Mouse (Mus musculus): ENCODE data around the gene Gab2. TPM values are rescaled to one million over a fixed set of nuclear protein-coding genes. Genes with fewer than 3 reads are reported as not detected.

The Gab2 gene
- total and polyA plus RNA-seq, 3 experiments, result 0.12 to 0.50 (median 0.30) TPM

DNA sequence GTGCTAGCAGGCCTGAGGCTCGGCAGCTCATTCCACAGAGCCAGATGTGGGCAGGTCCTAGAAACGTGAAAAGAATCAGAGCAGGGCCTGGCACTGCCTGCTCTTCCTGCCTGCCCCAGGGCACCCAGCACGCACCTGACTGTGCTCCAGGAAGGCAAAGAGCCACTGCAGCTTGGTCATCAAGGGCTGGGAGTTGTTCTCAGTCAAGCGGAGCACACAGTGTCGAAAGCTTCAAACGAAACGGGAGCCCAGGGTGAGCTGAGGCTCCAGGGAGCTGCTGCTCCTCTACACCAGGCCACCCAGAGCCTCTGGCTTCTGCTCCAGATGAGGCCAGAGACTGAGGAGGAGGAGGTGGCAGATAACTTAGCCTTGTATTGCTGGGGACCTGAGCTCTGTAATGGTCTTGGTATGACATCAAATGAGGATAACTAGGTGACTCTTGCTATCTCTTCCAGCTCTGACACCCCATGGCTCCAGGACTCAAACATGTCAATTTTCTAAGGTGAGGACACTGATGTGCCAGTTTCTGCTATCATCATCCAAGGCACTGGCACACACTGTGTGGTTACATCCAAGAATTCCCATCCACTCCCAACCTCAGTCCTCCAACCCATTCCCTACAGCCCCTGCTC lies 232.1 kb downstream of the Gab2 start:
- no peak overlapping the region for H3K4me3 ChIP-seq (replicated peaks in 1 of 3; ENCODE audit: low read depth in 2 of 3, low read length in 2 of 3, poor library complexity in 1 of 3)
- no peaks in the 10 kb centered on the region for H3K27me3 ChIP-seq (replicated peaks)
- H3K4me1 ChIP-seq (ENCODE audit: control insufficient read depth in 1 of 2, insufficient read depth in 2 of 2), result no peaks in the 10 kb centered on the region
- no peak for TF ChIP-seq TBP (conservative IDR thresholded peaks at IDR 0.05; ENCODE audit: low read depth, low read length)
- TF ChIP-seq KAT2A (IDR thresholded peaks at IDR 0.05; ENCODE audit: insufficient replicate concordance, low read length), result no peak
- TF ChIP-seq JUND (conservative IDR thresholded peaks at IDR 0.05; ENCODE audit: low read depth, low read length), result no peak
- no peak for TF ChIP-seq RAD21 (IDR thresholded peaks at IDR 0.05; ENCODE audit: low read depth, low read length)
- no peak for TF ChIP-seq BHLHE40 (IDR thresholded peaks at IDR 0.05; ENCODE audit: low read depth, low read length)
- TF ChIP-seq MAX (IDR thresholded peaks at IDR 0.05; ENCODE audit: low read length), result no peak
- no peak for TF ChIP-seq EP300 (IDR thresholded peaks at IDR 0.05; ENCODE audit: low read length)
- no peak for TF ChIP-seq PAX5 (IDR thresholded peaks at IDR 0.05; ENCODE audit: low read length)
- no peak for TF ChIP-seq USF2 (conservative IDR thresholded peaks at IDR 0.05; ENCODE audit: low read depth, low read length)
- TF ChIP-seq MYC (IDR thresholded peaks at IDR 0.05; ENCODE audit: low read depth, low read length), result no peak
- TF ChIP-seq POLR2AphosphoS2 (IDR thresholded peaks at IDR 0.05; ENCODE audit: low read depth, low read length), result no peak
- TF ChIP-seq MEF2A (IDR thresholded peaks at IDR 0.05; ENCODE audit: borderline replicate concordance, low read depth, low read length), result no peak
- in situ Hi-C loops (cut with MboI; ENCODE audit: low pct_ligation_motif_present, low pct_unique_long_range_greater_than_20kb, low sequenced_read_pairs) (no loop called here), dilution Hi-C loops (cut with MboI; ENCODE audit: extremely low pct_ligation_motif_present, extremely low pct_unique_long_range_greater_than_20kb, low sequenced_read_pairs) (no loop called here)
- H3K27ac ChIP-seq (ENCODE audit: insufficient read depth, low read depth), result no peak overlapping the region
- H3K9ac ChIP-seq (ENCODE audit: insufficient read depth, low read depth), result no peak overlapping the region
- H3K4me2 ChIP-seq (ENCODE audit: insufficient read depth, low read depth, poor library complexity, severe bottlenecking), result no peak overlapping the region
- H3K79me2 ChIP-seq (replicated peaks; ENCODE audit: control insufficient read depth, extremely low read depth, insufficient read depth, poor library complexity, severe bottlenecking), result no peaks in the 10 kb centered on the region
- no peak for DNase-seq (ENCODE audit: extremely low read depth)
- H3K36me3 ChIP-seq (replicated peaks in 1 of 2; ENCODE audit: control insufficient read depth in 1 of 2, insufficient read depth in 1 of 2, low read length in 1 of 2), result peaks cover 0 to 25% of the 10 kb centered on the region in 2 experiments
- H3K9me3 ChIP-seq (replicated peaks; ENCODE audit: low read length), result no peaks in the 10 kb centered on the region

DNA sequence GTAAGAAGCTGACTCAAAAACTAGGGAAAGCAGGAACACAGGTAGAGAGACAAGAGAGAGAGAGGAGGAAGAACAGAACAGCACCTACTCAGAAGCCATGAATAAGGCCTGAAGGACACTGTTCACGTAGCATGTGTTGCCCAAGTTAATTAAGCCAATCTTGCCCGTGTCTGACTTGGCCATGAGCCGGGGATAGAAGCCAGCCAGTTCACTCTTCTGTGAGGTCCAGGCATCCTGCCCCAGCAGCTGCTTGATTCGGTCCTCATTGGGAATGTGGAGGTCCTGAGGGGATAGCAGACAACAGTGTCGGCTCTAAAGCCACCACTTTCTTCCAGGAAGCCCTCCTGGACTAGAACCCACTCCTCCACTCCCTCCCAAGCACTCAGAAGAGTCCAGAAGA lies 233.3 kb downstream of the Gab2 start:
- peaks cover 0 to 26% of the 10 kb centered on the region in 2 experiments for H3K36me3 ChIP-seq (replicated peaks in 1 of 2; ENCODE audit: control insufficient read depth in 1 of 2, insufficient read depth in 1 of 2, low read length in 1 of 2)
- H3K4me2 ChIP-seq (ENCODE audit: insufficient read depth, low read depth, poor library complexity, severe bottlenecking), result no peak overlapping the region
- dilution Hi-C loops (cut with MboI; ENCODE audit: extremely low pct_ligation_motif_present, extremely low pct_unique_long_range_greater_than_20kb, low sequenced_read_pairs) (no loop called here), in situ Hi-C loops (cut with MboI; ENCODE audit: low pct_ligation_motif_present, low pct_unique_long_range_greater_than_20kb, low sequenced_read_pairs) (no loop called here)
- H3K9me3 ChIP-seq (replicated peaks; ENCODE audit: low read length), result no peaks in the 10 kb centered on the region
- no peaks in the 10 kb centered on the region for H3K27me3 ChIP-seq (replicated peaks)
- no peaks in the 10 kb centered on the region for H3K79me2 ChIP-seq (replicated peaks; ENCODE audit: control insufficient read depth, extremely low read depth, insufficient read depth, poor library complexity, severe bottlenecking)
- no peak overlapping the region for H3K4me3 ChIP-seq (replicated peaks in 1 of 3; ENCODE audit: low read depth in 2 of 3, low read length in 2 of 3, poor library complexity in 1 of 3)
- no peak overlapping the region for H3K9ac ChIP-seq (ENCODE audit: insufficient read depth, low read depth)
- H3K4me1 ChIP-seq (ENCODE audit: control insufficient read depth in 1 of 2, insufficient read depth in 2 of 2), result no peaks in the 10 kb centered on the region
- no peak for DNase-seq (ENCODE audit: extremely low read depth)
- H3K27ac ChIP-seq (ENCODE audit: insufficient read depth, low read depth), result no peak overlapping the region
- no peak for TF ChIP-seq KAT2A (IDR thresholded peaks at IDR 0.05; ENCODE audit: insufficient replicate concordance, low read length)
- TF ChIP-seq ZNF384 (IDR thresholded peaks at IDR 0.05; ENCODE audit: low read depth, low read length), result no peak
- TF ChIP-seq SMC3 (IDR thresholded peaks at IDR 0.05; ENCODE audit: low read depth, low read length), result no peak
- TF ChIP-seq ELF1 (IDR thresholded peaks at IDR 0.05; ENCODE audit: low read depth, low read length), result no peak
- TF ChIP-seq NRF1 (IDR thresholded peaks at IDR 0.05; ENCODE audit: low read depth, low read length), result no peak
- TF ChIP-seq JUN (IDR thresholded peaks at IDR 0.05; ENCODE audit: insufficient read depth, low read depth, low read length), result no peak
- TF ChIP-seq BHLHE40 (IDR thresholded peaks at IDR 0.05; ENCODE audit: low read depth, low read length), result no peak
- no peak for TF ChIP-seq HCFC1 (IDR thresholded peaks at IDR 0.05; ENCODE audit: low read depth, low read length)
